Mouse (Mus musculus) lung, adult 2 months (tissue): ENCODE data around the gene Slc7a8.

Experiments
- CTCF ChIP-seq: fragments of 200-500 bp; IDR thresholded peaks from 2 replicates; pipeline ENCODE4 v1.5.1; 2011; ENCODE audit warnings: mild to moderate bottlenecking, low read length, control low read depth; ENCODE audit not compliant: insufficient read depth
- POLR2A ChIP-seq: fragments of 200-500 bp; IDR thresholded peaks from 2 replicates; pipeline ENCODE4 v1.6.1; 2011; ENCODE audit warnings: low read depth, mild to moderate bottlenecking, control low read depth, low read length, borderline replicate concordance; ENCODE audit errors: extremely low read depth

DNA sequence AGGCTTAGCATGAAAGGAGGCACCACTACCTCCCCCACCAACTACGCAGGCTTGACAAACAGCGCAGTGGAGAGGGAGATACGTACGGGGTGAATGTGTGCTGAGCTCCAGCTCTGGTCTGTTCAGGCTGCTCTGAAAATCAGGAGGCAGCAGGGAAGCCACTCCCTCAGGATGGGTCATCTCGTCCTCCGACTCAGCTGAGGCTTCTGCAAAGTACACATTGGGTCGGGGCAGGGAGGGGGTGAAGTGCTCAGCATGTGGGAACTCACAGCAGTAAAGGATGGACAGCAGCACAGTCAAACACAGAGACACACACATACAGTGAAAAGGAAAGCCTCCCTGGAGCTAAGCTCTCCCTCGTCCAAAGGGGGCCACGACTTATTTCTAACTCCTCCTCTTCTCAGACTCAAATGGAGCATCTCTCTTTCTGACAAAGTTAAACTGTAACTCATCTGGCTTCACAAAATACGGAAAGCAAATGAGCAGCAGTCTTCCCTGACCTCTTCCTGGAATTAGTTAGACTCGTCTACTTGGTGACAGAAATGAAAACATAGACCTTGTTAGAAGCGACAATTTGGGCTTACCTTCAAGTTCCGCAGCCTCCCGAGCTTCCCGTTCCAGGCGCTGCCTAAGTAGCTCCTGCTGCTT lies 103.0 kb downstream of the Slc7a8 start:
- TF ChIP-seq CTCF (no peak), POLR2A (no peak)
